Mouse (Mus musculus): ENCODE data around the gene Mvb12b.

Mvb12b gene

GRCm38 (mm10) chr2:33853011-33853976, 34.5 kb downstream of the Mvb12b start:
- ATAC-seq (ENCODE audit: insufficient number of reproducible peaks, low FRiP score, low TSS enrichment): no peak

GRCm38 (mm10) chr2:33847196-33847834, 40.4 kb downstream of the Mvb12b start:
- ATAC-seq (ENCODE audit: insufficient number of reproducible peaks, low FRiP score, low TSS enrichment): no peak

GRCm38 (mm10) chr2:33846635-33847034, 41.1 kb downstream of the Mvb12b start:
- no peak for ATAC-seq (ENCODE audit: insufficient number of reproducible peaks, low FRiP score, low TSS enrichment)

- ATAC-seq (ENCODE audit: insufficient number of reproducible peaks, low FRiP score, low TSS enrichment): no peak
These were observed 44.1 kb downstream of the Mvb12b start for GRCm38 (mm10) chr2:33843642-33844041.

- no peak for ATAC-seq (ENCODE audit: insufficient number of reproducible peaks, low FRiP score, low TSS enrichment)
These were observed 44.7 kb downstream of the Mvb12b start for GRCm38 (mm10) chr2:33842983-33843577.

GRCm38 (mm10) chr2:33841980-33842379, 45.8 kb downstream of the Mvb12b start:
- ATAC-seq (ENCODE audit: insufficient number of reproducible peaks, low FRiP score, low TSS enrichment): no peak

- ATAC-seq (ENCODE audit: insufficient number of reproducible peaks, low FRiP score, low TSS enrichment): no peak
These were observed 47.3 kb downstream of the Mvb12b start for GRCm38 (mm10) chr2:33840483-33840882.

GRCm38 (mm10) chr2:33839252-33839651, 48.5 kb downstream of the Mvb12b start:
- ATAC-seq (ENCODE audit: insufficient number of reproducible peaks, low FRiP score, low TSS enrichment): no peak

GRCm38 (mm10) chr2:33837297-33837696, 50.4 kb downstream of the Mvb12b start:
- no peak for ATAC-seq (ENCODE audit: insufficient number of reproducible peaks, low FRiP score, low TSS enrichment)

GRCm38 (mm10) chr2:33836660-33837213, 51.0 kb downstream of the Mvb12b start:
- ATAC-seq (ENCODE audit: insufficient number of reproducible peaks, low FRiP score, low TSS enrichment): no peak

- ATAC-seq (ENCODE audit: insufficient number of reproducible peaks, low FRiP score, low TSS enrichment): no peak
These were observed 52.7 kb downstream of the Mvb12b start for GRCm38 (mm10) chr2:33835038-33835437.

- no peak for ATAC-seq (ENCODE audit: insufficient number of reproducible peaks, low FRiP score, low TSS enrichment)
These were observed 53.8 kb downstream of the Mvb12b start for GRCm38 (mm10) chr2:33833902-33834301.

- ATAC-seq (ENCODE audit: insufficient number of reproducible peaks, low FRiP score, low TSS enrichment): no peak
These were observed 57.9 kb downstream of the Mvb12b start for GRCm38 (mm10) chr2:33829870-33830269.

GRCm38 (mm10) chr2:33826777-33827176, 61.0 kb downstream of the Mvb12b start:
- ATAC-seq (ENCODE audit: insufficient number of reproducible peaks, low FRiP score, low TSS enrichment): no peak

- no peak for ATAC-seq (ENCODE audit: insufficient number of reproducible peaks, low FRiP score, low TSS enrichment)
These were observed 62.7 kb downstream of the Mvb12b start for GRCm38 (mm10) chr2:33824935-33825514.

- peak; percentile 60; the same call in 1 of the 2 replicates for ATAC-seq (ENCODE audit: insufficient number of reproducible peaks, low FRiP score, low TSS enrichment)
These were observed 65.8 kb downstream of the Mvb12b start for GRCm38 (mm10) chr2:33821677-33822607.

- no peak for ATAC-seq (ENCODE audit: insufficient number of reproducible peaks, low FRiP score, low TSS enrichment)
These were observed 67.3 kb downstream of the Mvb12b start for GRCm38 (mm10) chr2:33820450-33820849.

GRCm38 (mm10) chr2:33820037-33820436, 67.7 kb downstream of the Mvb12b start:
- peak; percentile 75 for ATAC-seq (ENCODE audit: insufficient number of reproducible peaks, low FRiP score, low TSS enrichment)

- no peak for ATAC-seq (ENCODE audit: insufficient number of reproducible peaks, low FRiP score, low TSS enrichment)
These were observed 69.4 kb downstream of the Mvb12b start for GRCm38 (mm10) chr2:33818385-33818784.
